Mouse (Mus musculus) ES-E14 (cell line): Measurements from ENCODE around the gene Lhfpl3. TPM values are rescaled to one million over a fixed set of nuclear protein-coding genes. Genes with fewer than 3 reads are reported as not detected.
A peak's percentile ranks its signal among the peaks of the same experiment; 100 is the strongest.

Source experiments
- DNase-seq: peaks from one replicate; pipeline ENCODE4 v3.0.0-alpha.2; 2013; ENCODE audit warnings: low read depth, low spot score
- H3K27ac ChIP-seq: 2 replicates; pipeline ENCODE4 v1.5.1; 2012; ENCODE audit warnings: low read depth, mild to moderate bottlenecking, low read length, moderate library complexity, mixed read lengths; ENCODE audit not compliant: poor library complexity, insufficient read depth, severe bottlenecking
- H3K36me3 ChIP-seq: 2 replicates; pipeline ENCODE4 v1.6.1; 2012; ENCODE audit warnings: mild to moderate bottlenecking, low read length, moderate library complexity, mixed read lengths; ENCODE audit not compliant: control insufficient read depth, poor library complexity, insufficient read depth, severe bottlenecking
- H3K4me1 ChIP-seq, 2 experiments: fragments of 150-350 bp in 1 of 2; sonication (generic) in 1 of 2; 2 replicates each; pipeline ENCODE4 v1.6.1; 2012; ENCODE audit warnings: low read length in 2 of 2, mild to moderate bottlenecking in 1 of 2, mixed read lengths in 1 of 2; ENCODE audit not compliant: control insufficient read depth in 2 of 2, insufficient read depth in 2 of 2, poor library complexity in 1 of 2
- H3K4me3 ChIP-seq, 2 experiments: fragments of 150-350 bp in 1 of 2; sonication (generic) in 1 of 2; 2 replicates each; pipeline ENCODE4 v1.5.1; 2012; ENCODE audit warnings: low read length in 2 of 2, low read depth in 1 of 2, mild to moderate bottlenecking in 1 of 2, mixed read lengths in 1 of 2; ENCODE audit not compliant: insufficient read depth in 1 of 2, poor library complexity in 1 of 2, severe bottlenecking in 1 of 2
- H3K9ac ChIP-seq: 2 replicates; pipeline ENCODE4 v1.6.1; 2012; ENCODE audit warnings: low read depth, mild to moderate bottlenecking, low read length, mixed read lengths; ENCODE audit not compliant: poor library complexity, insufficient read depth, severe bottlenecking
- H3K9me3 ChIP-seq: fragments of 150-350 bp; sonication (generic); 2 replicates; pipeline ENCODE4 v1.6.1; 2012; ENCODE audit warnings: low read depth, mild to moderate bottlenecking, low read length; ENCODE audit not compliant: control insufficient read depth, insufficient read depth
- CHD2 ChIP-seq: IDR thresholded peaks from 2 replicates; pipeline ENCODE4 v1.6.1; 2014; ENCODE audit warnings: mild to moderate bottlenecking, low read depth, low read length, inconsistent platforms
- HCFC1 ChIP-seq: IDR thresholded peaks from 2 replicates; pipeline ENCODE4 v1.6.1; 2012; ENCODE audit warnings: low read length, inconsistent platforms, borderline replicate concordance; ENCODE audit not compliant: insufficient read depth
- MAFK ChIP-seq: IDR thresholded peaks from 2 replicates; pipeline ENCODE4 v1.6.1; 2014; ENCODE audit warnings: mild to moderate bottlenecking, low read depth, low read length, inconsistent platforms; ENCODE audit not compliant: insufficient read depth
- ZC3H11A ChIP-seq: IDR thresholded peaks from 2 replicates; pipeline ENCODE4 v1.6.1; 2012; ENCODE audit warnings: low read depth, mild to moderate bottlenecking, inconsistent platforms, low read length, borderline replicate concordance
- ZNF384 ChIP-seq: IDR thresholded peaks from 2 replicates; pipeline ENCODE4 v1.6.1; 2012; ENCODE audit warnings: low read depth, low read length, inconsistent platforms
- in situ Hi-C, 2 experiments: fragments of 600-800 bp; cut with MboI; formaldehyde crosslinking; loops; one replicate each; pipeline ENCODE4 v1.15.1; 2025; ENCODE audit warnings: low sequenced_read_pairs in 2 of 2, inconsistent platforms in 1 of 2; ENCODE audit not compliant: unreplicated experiment in 2 of 2
- total RNA-seq: library from RNA; depleted of rRNA; stranded (reverse); fragments of 300-350 nt; gene quantifications from 2 replicates; pipeline ENCODE4 v1.2.3, GENCODE M21; 2012

Lhfpl3 gene
- total RNA-seq, 1 experiment, result not detected

- no peak overlapping the region for H3K4me3 ChIP-seq
- DNase-seq, result no peak
- no peak overlapping the region for H3K27ac ChIP-seq
- H3K9me3 ChIP-seq, result no peaks in the 10 kb centered on the region
- in situ Hi-C loops, result no loop called here
- 0 out of 4 replicates have a peak, but pooled peaks cover 0 to under 1% of the 10 kb centered on the region in 2 experiments for H3K4me1 ChIP-seq
- H3K9ac ChIP-seq, result no peak overlapping the region
- H3K36me3 ChIP-seq, result no peaks in the 10 kb centered on the region
- no peak for TF ChIP-seq ZNF384
Observed at GRCm38 (mm10) chr5:23219655-23220054, 473.8 kb downstream of the Lhfpl3 start.

- Histone ChIP-seq H3K4me1 (0 out of 4 replicates have a peak, but pooled peaks cover 0 to 7% of the 10 kb centered on the region in 2 experiments), H3K27ac (no peak overlapping the region), H3K9ac (no peak overlapping the region), H3K4me3 (peak overlapping the region in 1 of 2 experiments; percentile 29; a peak in 1 of 4 replicates), H3K9me3 (no peaks in the 10 kb centered on the region), H3K36me3 (no peaks in the 10 kb centered on the region)
- TF ChIP-seq MAFK, result 0 out of 2 replicates have a peak, but pooled peaks have one; percentile 27
- peak; percentile 99 for TF ChIP-seq ZNF384
- no peak for TF ChIP-seq HCFC1
- TF ChIP-seq ZC3H11A, result peak; percentile 60
- in situ Hi-C loops, result no loop called here
- DNase-seq, result peak; percentile 69
Observed at GRCm38 (mm10) chr5:23224759-23225536, 479.1 kb downstream of the Lhfpl3 start.

- TF ChIP-seq ZC3H11A (no peak), CHD2 (no peak), ZNF384 (no peak), MAFK (no peak), HCFC1 (no peak)
- H3K9ac ChIP-seq, result no peak overlapping the region; the same call in 1 of the 2 replicates
- no peak overlapping the region for H3K27ac ChIP-seq
- H3K4me1 ChIP-seq, result 0 out of 4 replicates have a peak, but pooled peaks cover 0 to 7% of the 10 kb centered on the region in 2 experiments
- in situ Hi-C loops, result no loop called here
- H3K4me3 ChIP-seq, result no peak overlapping the region
- no peaks in the 10 kb centered on the region for H3K36me3 ChIP-seq
- DNase-seq, result no peak
- H3K9me3 ChIP-seq, result no peaks in the 10 kb centered on the region
Observed at GRCm38 (mm10) chr5:23225621-23226020, 479.8 kb downstream of the Lhfpl3 start.

GRCm38 (mm10) chr5:23226753-23227152 is 480.9 kb downstream of the Lhfpl3 start:
- H3K9ac ChIP-seq, result no peak overlapping the region
- no peak overlapping the region for H3K4me3 ChIP-seq
- in situ Hi-C loops, result no loop called here
- no peaks in the 10 kb centered on the region for H3K9me3 ChIP-seq
- TF ChIP-seq CHD2 (no peak), ZC3H11A (no peak), MAFK (no peak), HCFC1 (no peak), ZNF384 (no peak)
- H3K4me1 ChIP-seq, result 0 out of 4 replicates have a peak, but pooled peaks cover 0 to 7% of the 10 kb centered on the region in 2 experiments
- no peak for DNase-seq
- no peaks in the 10 kb centered on the region for H3K36me3 ChIP-seq
- no peak overlapping the region for H3K27ac ChIP-seq
